Mouse (Mus musculus) MEL-GATA-1-ER (cell line): ENCODE measurements around the gene Ddx55.

Experiments used
- DNase-seq: peaks from one replicate; pipeline ENCODE4 v3.0.0-alpha.2; 2012; ENCODE audit warnings: low read depth; ENCODE audit errors: extremely low read depth

Gene Ddx55

GRCm38 (mm10) chr5:124605041-124605622, 52.5 kb downstream of the Ddx55 start:
- no peak for DNase-seq

GRCm38 (mm10) chr5:124610965-124611364, 58.3 kb downstream of the Ddx55 start:
- peak; percentile 57 for DNase-seq

GRCm38 (mm10) chr5:124614709-124615108, 62.0 kb downstream of the Ddx55 start:
- no peak for DNase-seq

GRCm38 (mm10) chr5:124618711-124619110, 66.0 kb downstream of the Ddx55 start:
- no peak for DNase-seq
